Mouse (Mus musculus): Measurements from ENCODE around the gene Gm49342.
"Not testable (repeated sequence)": the region's sequence is repeated elsewhere in the genome, so short reads cannot be mapped to it uniquely, and the experiment has no call there.

Gm49342 gene

GRCm38 (mm10) chr14:50943932-50944667 is at the start of gene Gm49342:
TSS of gene Gm49342 (plus strand) at chr14:50944517.
- DNase-seq (ENCODE audit: low spot score) = peak; percentile 95

GRCm38 (mm10) chr14:50895407-50895806 is 48.9 kb upstream of the Gm49342 start:
- no peak for DNase-seq (ENCODE audit: low spot score)

- DNase-seq (ENCODE audit: low spot score) = peak; percentile 98
These were observed 48.2 kb upstream of the Gm49342 start for GRCm38 (mm10) chr14:50895985-50896746.

- no peak for DNase-seq (ENCODE audit: low spot score)
These were observed 47.5 kb upstream of the Gm49342 start for GRCm38 (mm10) chr14:50896747-50897373.

GRCm38 (mm10) chr14:50897374-50897765 is 46.9 kb upstream of the Gm49342 start, which contains the start of gene Klhl33:
TSS of gene Klhl33 (minus strand) at chr14:50897507.
- peak; percentile 48 for DNase-seq (ENCODE audit: low spot score)

- not testable (repeated sequence) for DNase-seq (ENCODE audit: low spot score)
These were observed 46.3 kb upstream of the Gm49342 start for GRCm38 (mm10) chr14:50897992-50898391.

- DNase-seq (ENCODE audit: low spot score) = no peak
These were observed 40.1 kb upstream of the Gm49342 start for GRCm38 (mm10) chr14:50903973-50904827.

- no peak for DNase-seq (ENCODE audit: low spot score)
These were observed 39.5 kb upstream of the Gm49342 start for GRCm38 (mm10) chr14:50904828-50905129.

GRCm38 (mm10) chr14:50905327-50905726 is 39.0 kb upstream of the Gm49342 start:
- not testable (repeated sequence) for DNase-seq (ENCODE audit: low spot score)

GRCm38 (mm10) chr14:50908126-50908525 is 36.2 kb upstream of the Gm49342 start:
- DNase-seq (ENCODE audit: low spot score) = no peak

- DNase-seq (ENCODE audit: low spot score) = no peak
These were observed 33.0 kb upstream of the Gm49342 start for GRCm38 (mm10) chr14:50911356-50911755.

GRCm38 (mm10) chr14:50923437-50923836 is 20.9 kb upstream of the Gm49342 start:
- DNase-seq (ENCODE audit: low spot score) = not testable (repeated sequence)

GRCm38 (mm10) chr14:50924281-50925064 is 19.8 kb upstream of the Gm49342 start, which contains the start of the genes Osgep and Apex1:
TSS of gene Osgep (minus strand) at chr14:50924893.
TSS of gene Apex1 (plus strand) at chr14:50924968.
- DNase-seq (ENCODE audit: low spot score) = peak; percentile 97

GRCm38 (mm10) chr14:50925111-50925920 is 19.0 kb upstream of the Gm49342 start:
- DNase-seq (ENCODE audit: low spot score) = peak; percentile 48

GRCm38 (mm10) chr14:50927366-50927765 is 17.0 kb upstream of the Gm49342 start:
- DNase-seq (ENCODE audit: low spot score) = no peak

GRCm38 (mm10) chr14:50929951-50930350 is 14.4 kb upstream of the Gm49342 start:
- no peak for DNase-seq (ENCODE audit: low spot score)

- no peak for DNase-seq (ENCODE audit: low spot score)
These were observed 14.0 kb upstream of the Gm49342 start for GRCm38 (mm10) chr14:50930377-50930753.

- DNase-seq (ENCODE audit: low spot score) = peak; percentile 99
These were observed 13.4 kb upstream of the Gm49342 start, which contains the start of the genes Pip4p1 and Pnp for GRCm38 (mm10) chr14:50930754-50931492. TSS of gene Pip4p1 (minus strand) at chr14:50930856. TSS of gene Pnp (plus strand) at chr14:50931082.

GRCm38 (mm10) chr14:50931493-50932020 is 12.8 kb upstream of the Gm49342 start:
- no peak for DNase-seq (ENCODE audit: low spot score)

All from adipocyte (in vitro differentiated cells).